Mouse (Mus musculus) induced T-regulatory cell, adult 2 months (primary cell): ENCODE data around the gene Trim72.

Experiments used
- DNase-seq: peaks from one replicate; pipeline ENCODE4 v3.0.0-alpha.2; 2012; ENCODE audit warnings: low read depth

Trim72 gene

DNA sequence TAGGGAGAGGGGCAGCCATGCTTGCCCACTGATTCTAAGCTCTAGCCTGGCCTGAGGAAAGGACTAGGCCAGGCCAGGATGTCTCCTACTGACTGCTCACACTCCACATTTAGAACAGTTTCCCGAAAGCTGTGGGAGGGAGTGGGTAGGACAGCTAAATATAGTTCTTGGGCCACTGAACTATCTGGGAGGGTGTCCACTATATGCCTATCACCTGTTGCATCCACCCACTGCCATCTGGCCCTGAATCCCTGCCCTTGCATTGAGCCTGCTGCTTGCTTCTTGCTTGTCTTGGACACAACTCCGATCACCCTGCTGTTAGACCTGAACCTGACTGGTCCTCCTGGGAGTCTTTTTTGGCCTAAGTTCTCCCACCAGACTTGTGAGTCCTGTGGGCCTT, at the start of gene Trim72:
Gene Trim72, plus strand, starts transcription at position 262 of the 400 bp plus-strand sequence.
- DNase-seq = no peak

DNA sequence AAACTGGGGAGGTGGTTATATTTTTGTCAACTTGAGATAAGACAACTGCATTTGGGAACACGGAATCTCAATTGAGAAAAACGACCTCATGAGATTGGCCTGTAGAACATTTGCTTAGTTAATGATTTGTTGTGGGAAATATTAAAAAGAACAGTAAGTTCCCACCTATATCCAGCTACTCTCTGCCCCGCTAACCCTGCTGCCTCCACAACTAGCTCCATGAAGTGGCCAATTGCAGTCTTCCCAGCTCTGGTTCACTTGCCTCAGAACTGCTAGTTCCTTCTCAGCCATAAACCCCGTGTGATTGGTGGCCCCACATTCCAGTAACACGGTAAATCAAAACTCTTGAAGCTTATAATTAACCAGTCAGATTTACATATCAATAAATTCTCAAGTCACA, 44.4 kb upstream of the Trim72 start:
- no peak for DNase-seq

DNA sequence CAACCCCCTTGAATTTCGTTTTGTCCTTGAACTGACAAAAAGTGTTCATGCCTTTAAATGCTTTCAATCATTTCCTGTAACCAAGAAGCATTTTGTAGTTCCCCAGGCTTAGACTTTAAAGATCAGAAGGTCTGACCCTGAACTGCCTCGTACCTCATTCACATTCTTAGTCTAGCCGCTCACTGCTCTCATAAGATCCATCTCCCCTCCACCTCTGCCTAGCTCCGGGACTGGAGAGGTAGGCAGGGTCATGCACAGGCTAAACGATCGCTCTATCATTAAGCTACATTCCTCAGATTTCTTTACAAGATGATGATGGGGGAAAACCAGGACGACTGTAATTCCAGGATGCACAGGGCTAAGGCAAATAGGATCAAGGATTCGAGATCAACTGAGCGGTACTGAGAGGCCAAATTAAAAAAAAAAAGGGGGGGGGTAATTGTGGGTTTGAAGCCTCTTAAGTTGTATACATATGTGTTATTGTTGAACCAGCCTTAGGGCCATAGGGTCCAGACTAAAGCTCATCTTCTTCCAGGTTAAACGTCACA, 37.3 kb upstream of the Trim72 start:
- peak; percentile 49 for DNase-seq

DNA sequence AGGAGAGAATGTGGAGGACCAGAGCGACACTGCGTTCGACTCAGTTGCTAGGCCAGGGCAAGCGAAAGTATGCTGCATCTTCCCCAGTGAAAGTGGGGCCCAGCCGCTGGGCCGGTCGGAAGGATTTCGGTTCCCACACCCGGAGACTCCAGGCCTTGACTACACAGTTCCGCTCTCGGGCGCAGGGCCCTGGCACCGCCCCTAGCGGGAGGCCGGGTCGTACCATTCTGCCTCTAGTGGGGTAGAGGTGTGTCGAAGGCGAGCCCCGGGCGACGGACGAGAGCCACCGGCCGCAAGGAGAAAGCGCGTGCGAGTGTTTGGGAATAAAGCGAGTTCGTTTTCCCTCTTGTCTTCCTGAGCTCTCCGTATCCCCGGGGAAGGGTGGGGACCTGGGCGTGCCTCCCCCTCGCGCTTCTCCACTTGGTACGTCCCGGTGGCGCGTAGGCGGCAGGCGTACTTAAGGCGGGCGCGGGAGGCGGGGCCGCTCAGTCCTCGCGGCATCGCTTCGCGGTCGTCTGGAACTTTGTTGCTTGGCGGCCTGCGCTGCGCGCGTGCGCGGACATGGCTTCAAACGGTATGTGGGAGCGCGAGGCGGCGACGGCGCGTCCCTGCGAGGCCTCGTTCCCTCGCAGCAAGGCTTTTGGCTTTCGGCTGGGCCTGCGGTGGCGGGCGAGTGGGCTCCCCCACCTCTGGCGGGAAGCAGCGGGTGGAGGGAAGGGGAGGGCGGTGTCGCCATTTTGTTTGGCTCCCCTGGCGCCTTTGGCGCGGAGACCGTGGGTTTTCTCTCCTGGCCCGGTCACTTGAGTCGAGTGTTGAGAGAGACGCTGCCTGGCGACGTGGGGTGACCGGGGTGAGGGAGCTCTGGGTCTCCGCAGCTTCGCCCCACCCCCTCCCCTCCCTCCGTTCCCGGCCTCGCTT, 36.5 kb upstream of the Trim72 start, which contains the start of gene Fus:
Gene Fus, plus strand, starts transcription at position 454 of the 918 bp plus-strand sequence.
- peak; percentile 97 for DNase-seq

DNA sequence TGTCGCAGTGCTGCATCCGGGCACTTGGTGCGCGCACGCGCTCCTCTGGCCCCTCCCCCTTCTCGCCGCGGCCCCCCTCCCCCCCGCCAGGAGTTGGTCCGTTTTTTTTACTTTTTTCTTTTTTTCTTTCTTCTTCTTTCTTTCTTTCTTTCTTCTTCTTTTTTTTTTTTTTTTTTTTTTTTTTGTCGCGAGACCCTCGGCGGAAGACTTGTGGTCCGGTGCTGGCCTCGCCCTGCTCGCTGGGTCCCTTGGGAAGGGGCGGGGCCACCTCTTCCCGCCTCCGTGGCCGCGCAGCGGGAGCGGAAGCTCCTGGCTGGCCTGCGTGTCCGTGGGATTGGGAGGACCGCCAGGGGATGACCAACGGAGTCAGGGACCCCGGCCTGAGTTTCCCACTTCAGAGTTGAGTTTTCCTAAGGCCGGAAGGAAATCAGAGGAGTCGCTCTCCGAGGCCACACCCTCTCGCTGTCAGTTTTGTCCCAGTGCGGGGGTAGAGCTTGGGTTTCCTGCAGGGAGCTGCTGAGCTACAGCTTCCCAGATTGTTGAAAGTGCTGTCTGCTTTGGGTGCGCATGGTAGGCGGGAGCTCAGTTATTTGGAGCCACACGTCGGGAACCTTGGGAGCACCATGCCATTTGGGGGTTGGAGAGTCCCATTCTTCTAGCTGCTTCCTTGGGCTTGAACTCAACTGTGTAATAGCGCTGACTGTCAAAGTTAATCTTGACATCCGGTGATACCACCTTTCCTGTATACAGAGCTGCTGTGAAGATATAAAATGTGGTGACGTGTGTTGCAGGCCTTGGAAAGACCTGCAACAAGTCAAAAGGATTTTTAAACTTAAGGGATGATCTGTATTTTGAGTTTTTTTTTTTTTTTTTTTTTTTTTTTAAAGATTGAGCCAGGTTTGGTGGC, 35.6 kb upstream of the Trim72 start:
- DNase-seq = peak; percentile 83

DNA sequence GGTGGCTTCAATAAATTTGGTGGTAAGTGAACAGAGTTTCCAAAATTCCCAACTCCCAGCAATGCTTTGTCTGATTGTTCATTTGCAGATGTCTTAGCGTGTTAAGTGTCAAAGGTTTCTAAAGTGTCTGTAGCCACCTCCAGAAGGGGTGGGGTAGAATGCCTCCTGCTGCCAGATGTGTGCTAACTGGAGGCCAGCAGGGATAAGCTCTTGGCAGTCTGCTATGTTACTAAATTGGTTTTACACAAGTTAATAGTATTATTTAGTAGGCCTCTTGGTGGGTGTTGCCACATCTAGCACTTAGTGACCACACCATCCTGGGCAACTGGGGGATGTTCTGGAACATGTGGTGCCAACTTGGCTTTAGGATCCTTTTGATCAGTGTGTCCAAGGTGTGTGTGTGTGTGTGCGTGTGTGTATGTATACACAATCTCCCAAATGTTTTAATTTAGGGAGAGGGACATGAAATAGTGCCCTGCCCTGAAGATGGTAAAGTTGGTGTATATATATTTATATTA, 29.3 kb upstream of the Trim72 start:
- DNase-seq = no peak

DNA sequence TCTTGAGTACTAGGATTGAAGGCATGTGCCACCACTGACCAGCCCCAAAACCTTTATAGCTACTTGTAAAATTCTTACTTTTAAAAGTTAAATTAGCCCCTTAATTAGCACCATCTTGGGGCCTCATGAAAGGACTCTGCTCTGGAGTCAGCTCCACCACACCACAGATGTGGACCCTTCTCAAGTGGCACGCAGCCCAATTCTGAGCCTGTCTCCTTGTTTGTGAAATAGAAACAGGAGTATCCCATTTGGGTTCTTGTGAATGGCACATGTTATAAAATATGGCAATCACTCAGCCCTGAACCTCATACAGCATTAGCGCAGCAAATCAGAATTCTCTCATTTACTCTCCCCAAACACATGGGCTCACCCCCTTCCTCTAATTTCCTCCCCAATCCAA, 24.9 kb upstream of the Trim72 start:
- peak; percentile 14 for DNase-seq

DNA sequence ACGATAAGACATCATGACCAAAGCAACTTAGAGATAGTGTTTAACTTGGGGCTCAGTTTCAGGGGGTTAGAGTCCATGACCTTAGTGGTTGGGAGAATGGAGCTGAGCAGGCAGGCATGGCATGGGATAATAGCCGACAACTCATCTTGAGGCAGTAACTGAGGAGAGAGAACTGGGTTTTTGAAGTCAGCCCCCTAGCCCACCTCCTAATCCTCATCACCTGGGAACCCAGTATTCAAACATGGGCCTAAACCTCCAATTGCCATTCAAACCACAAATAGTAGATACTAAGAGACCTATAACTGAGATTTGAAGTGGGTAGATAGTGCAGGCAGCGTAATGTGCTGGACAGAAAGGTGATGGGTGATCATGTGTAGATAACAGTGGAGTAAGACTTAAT, 23.1 kb upstream of the Trim72 start:
- DNase-seq = peak; percentile 21

DNA sequence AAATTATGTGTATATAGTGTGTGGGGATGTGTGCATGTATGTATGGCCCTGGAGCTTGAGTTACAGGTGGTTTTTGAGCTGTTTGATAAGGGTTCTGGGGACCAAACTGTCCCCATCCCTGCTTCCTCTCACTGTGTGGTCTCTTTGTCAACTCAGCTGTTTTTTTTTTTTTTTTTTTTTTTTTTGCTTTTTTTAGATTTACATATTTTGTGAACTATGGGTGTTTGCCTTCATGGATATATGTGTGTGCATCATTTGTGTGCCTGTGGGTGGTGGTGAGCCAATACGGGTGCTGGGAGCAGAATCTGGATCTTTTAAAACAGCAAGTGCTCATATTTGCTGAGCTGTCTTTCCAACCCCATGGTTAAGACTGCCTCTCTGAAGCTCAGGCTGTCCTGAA, 14.8 kb upstream of the Trim72 start:
- no peak for DNase-seq

DNA sequence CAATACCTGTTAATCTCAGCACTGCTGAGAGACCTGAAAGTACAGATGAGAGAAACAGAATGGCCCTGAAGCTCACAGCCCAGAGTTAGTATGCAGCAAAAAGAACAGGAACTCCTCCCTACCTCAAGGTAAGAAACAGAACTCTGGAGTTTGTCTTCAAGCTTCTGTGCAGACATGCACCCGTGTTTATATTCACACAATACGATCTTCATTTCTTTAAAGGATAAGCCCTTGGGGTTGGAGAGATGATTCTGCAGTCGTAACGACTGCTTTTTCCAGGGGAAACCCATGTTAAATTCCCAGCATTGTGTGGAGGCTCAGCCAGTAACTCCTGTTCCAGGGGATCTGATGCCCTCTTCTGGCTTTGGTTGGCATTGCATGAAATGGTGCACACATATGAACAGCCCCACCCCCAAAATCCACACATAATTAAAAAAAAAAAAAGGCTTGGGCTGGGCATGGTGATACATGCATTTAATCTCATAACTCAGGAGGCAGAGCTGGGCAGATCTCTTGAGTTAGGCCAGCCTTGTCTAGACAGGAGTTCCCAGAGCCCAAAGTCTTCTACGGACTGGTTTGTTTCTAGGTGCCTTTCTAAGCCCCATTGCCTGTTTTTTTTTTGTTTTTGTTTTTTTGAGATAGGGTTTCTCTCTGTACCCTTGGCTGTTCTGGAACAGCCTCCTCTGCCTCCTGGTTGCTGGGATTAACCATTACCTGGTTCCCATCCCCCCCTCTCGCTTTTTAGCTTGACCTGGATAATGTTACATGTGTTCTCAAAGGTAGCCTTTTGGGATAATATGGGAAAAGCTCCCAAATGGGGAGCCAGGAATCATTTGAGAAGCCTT, 11.9 kb upstream of the Trim72 start:
- DNase-seq = peak; percentile 89

DNA sequence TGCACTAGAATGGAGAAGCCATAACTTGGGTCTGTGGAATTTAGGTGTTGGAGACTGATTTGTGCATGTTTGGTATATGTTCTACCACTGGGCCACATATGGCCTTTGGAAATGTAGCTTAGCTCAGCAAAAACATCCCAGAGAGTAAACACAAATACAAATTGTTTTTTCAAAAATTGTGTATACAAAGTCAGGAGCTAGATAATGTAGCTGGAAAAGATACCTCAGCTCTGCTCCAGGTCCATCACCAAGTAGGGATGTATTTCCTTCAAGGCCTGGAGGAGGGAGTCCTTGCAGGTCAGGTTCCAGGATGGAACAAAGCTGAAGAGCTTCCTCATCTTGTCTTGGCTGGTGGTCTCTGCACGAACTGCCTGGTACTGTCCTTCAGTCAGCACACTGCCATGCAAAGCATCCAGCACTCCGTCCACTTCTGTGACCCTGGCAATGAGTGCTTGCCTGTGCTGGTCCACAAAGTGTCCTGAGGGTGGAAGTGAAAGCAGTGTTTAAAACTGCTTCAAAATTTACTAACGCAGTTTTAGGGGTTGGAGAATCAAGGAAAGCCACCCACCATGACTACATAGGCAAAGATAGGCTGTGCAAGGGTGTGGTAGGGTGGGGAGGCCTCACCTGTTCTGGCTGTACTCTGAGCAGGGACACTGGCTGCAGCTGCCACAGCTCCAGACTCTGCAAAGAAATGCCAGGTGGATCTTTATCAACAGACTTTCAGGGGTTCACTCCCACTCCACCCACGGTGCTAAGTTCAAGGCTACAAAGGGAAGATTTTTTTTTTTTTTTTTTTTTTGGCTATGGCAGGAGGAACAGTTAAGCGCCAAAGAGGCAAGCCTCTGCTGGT, 11.0 kb upstream of the Trim72 start:
- DNase-seq = peak; percentile 48

DNA sequence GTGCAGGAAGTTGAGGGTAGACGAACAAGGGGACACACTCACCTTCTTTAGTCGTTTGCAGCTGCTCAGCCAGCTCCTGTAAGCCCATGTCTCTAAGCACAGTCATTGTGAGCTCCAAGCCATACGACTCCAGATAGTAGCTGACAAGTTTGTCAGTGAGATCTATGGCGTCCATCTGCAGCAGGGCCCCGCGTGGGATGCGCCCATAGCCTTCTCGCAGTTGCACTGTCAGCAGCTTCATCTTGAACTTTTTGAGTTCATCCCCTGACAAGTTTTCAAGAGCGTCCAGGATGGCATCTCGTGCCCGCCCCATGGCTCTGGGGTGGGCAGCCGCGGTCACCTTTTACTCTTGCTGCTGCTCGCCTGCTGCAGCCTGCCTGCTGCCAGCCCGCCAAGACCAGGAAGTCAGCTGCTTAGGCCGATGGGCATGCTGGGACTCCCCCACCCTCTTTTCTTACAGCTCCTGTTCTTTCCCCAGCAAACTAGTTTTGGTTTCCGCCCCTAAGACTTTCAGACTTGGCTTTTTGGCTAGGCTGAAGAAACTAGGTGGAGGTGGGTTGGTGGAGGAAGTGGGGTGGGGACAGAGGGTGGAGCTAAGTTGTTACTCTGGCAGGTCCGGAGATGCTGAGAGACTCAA, 10.3 kb upstream of the Trim72 start, which contains the start of gene Pycard:
Gene Pycard, minus strand, starts transcription at position 527 of the 637 bp plus-strand sequence.
- DNase-seq = peak; percentile 94

DNA sequence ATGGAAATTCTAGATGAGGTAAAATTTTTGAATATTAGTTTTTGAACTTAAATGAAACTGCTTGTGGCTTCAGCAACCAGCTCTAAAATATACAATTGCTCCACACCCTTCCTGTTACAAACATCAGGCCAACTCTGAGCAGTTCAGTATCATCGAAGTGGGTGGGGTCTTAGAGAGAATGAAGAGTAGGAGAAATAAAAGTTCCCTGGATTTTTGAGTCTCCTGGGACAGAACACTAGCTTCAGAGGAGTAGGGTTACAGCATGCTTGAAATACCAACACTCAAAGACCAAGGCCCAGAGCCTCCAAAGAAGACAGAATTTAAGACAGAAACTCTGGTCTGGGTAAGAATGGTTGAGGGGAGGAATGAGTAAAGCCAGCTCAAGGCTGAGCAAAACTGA, 4.3 kb upstream of the Trim72 start:
- no peak for DNase-seq

DNA sequence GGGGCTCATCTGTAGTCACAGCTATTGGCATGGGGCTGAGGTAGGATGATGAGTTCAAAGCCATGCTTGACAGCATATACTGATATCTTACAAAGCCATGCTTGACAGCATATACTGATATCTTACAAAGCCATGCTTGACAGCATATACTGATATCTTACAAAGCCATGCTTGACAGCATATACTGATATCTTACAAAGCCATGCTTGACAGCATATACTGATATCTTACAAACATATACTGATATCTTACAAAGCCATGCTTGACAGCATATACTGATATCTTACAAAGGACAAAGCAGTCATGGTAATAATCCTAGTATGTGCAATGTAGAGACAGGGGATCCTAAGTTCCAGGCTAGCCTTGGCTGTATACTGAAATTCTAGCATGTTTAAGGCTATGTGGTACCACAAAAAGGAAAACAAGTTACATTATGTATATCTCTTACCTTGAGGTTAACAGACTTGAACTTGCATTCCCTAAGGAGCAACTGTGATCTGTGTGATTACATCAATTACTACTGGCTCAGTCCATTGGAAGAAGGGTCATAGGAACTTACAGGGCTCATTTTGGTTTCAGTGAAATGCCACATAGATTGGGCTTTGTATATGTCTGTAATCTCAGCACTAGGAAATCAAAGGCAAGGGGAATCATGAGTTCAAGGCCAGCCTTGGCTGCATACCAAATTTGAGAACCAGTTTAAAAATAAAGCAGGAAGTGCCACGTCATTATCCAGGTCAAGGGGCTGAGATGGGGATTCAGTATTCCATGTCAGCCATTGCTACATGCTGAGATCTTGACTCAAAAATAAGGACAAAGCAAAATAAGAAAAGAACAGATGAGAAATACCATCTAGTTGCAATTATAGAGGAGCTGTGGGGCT, 3.4 kb upstream of the Trim72 start:
- no peak for DNase-seq

DNA sequence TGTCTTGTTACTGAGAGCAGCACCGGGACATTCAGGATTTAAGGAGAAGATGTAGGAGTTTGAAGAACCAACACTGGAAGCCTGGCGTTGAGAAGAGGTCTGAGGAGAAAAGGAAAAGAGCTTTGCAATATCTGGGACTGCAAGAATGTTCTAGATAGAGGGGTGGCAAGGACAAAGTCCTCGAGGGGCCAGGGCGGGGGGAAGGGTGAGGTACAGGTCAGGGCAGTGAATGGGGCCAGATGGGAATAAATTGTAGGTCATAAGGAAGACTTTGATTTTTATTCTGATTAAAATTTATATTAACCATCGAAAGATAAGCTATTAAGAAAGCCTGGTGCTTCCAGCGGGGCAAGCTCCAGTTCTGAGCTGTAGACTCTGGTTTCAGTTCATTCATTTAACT, 651 bp upstream of the Trim72 start:
- DNase-seq = no peak

DNA sequence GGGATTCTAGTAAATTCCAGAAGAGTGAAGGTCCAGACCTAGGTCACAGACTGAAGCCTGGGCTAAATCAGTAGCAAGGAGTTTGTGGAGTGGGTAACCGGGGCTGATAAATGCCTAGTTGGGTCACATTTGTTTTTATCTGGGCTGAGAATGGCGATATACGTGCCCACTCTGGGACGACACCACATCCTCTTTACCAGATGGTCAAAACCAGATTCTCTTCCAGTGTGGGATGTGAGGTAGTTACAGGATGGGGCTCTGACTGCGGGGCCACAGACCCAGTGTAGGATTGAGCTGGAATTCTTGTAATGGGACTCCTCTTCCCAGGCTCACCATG, 369 bp downstream of the Trim72 start:
- DNase-seq = no peak

DNA sequence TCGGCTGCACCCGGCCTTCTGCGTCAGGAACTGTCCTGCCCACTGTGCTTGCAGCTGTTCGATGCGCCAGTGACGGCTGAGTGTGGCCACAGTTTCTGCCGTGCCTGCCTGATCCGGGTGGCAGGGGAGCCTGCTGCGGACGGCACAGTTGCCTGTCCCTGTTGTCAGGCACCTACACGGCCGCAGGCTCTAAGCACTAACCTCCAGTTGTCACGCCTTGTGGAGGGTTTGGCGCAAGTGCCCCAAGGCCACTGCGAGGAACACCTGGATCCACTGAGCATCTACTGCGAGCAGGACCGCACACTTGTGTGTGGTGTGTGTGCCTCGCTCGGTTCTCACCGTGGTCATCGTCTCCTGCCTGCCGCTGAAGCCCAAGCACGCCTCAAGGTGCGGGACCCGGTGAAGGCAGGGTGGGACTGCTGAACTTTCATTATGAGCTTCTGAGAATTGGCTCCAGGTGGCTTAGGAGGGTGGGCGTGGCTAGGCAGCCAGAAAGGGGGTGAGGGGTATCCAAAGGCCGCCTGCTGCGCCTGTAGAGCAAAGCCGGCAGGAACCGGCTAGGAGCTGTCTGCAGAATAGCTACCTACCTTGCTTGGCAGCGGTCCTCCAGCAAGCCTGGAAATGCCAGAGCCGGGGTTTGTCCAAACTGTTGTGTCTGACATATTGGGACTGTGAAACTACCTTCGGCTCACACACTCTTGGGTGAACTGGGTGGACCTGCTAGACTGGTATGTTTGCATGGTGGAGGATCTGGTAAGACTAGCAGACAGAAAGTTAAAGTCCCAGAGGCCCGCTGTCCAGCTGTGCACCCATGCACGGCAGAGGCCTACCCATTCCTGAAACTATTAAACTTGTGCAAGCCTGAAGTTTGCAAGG, 976 bp downstream of the Trim72 start:
- no peak for DNase-seq

DNA sequence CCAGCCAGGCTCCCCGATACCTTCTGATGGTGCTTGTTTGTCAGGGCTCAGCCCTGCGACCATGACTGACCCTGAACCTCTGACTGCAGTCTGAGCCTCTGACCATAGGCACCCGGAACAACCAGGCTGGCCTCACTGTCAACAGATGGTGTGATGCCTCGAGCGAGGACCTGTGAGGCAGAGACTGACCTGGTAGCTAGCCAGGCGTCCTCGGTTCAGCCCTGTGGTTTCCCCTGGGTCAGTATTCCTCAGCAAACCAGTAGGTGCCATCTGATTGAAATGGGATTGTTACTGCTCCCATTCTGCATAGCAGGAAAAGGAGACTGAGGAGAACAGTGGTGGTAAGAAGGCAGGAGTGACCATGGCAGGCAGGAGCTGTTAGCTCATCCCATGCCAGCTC, 2.4 kb downstream of the Trim72 start:
- no peak for DNase-seq
